Mouse (Mus musculus) forebrain, embryonic 12.5 days (tissue): ENCODE results near the gene Samd14. TPM values are rescaled to one million over a fixed set of nuclear protein-coding genes. Genes with fewer than 3 reads are reported as not detected.

Experiments
- ATAC-seq: fragments of 200-750 bp; cut with Nextera tagmentation; 2 replicates; pipeline ENCODE4 v1.8.0; 2017; ENCODE audit warnings: moderate TSS enrichment; ENCODE audit not compliant: low FRiP score
- H3K27ac ChIP-seq: fragments of 300-500 bp; sonication (generic); 2 replicates; pipeline ENCODE4 v1.5.1; 2016; ENCODE audit warnings: mild to moderate bottlenecking
- H3K27me3 ChIP-seq: fragments of 300-500 bp; sonication (generic); 2 replicates; pipeline ENCODE4 v1.6.1; 2016; ENCODE audit warnings: mild to moderate bottlenecking
- H3K36me3 ChIP-seq: fragments of 300-500 bp; sonication (generic); replicated peaks from 2 replicates; pipeline ENCODE4 v1.6.1; 2016; ENCODE audit warnings: mild to moderate bottlenecking
- H3K4me1 ChIP-seq: fragments of 300-500 bp; sonication (generic); 2 replicates; pipeline ENCODE4 v1.6.1; 2016
- H3K4me2 ChIP-seq: fragments of 300-500 bp; sonication (generic); 2 replicates; pipeline ENCODE4 v1.6.1; 2016; ENCODE audit warnings: mild to moderate bottlenecking, moderate library complexity
- H3K4me3 ChIP-seq: fragments of 300-500 bp; sonication (generic); replicated peaks from 2 replicates; pipeline ENCODE4 v1.5.1; 2016; ENCODE audit warnings: mild to moderate bottlenecking
- H3K9ac ChIP-seq: fragments of 300-500 bp; sonication (generic); 2 replicates; pipeline ENCODE4 v1.6.1; 2016; ENCODE audit warnings: mild to moderate bottlenecking
- H3K9me3 ChIP-seq: fragments of 300-500 bp; sonication (generic); 2 replicates; pipeline ENCODE4 v1.6.1; 2016
- WGBS: fragments of 180-500 bp; shearing (Covaris S2); methylation state at CpG from one replicate; pipeline ENCODE4 v1.1.7; 2016; 5-methylcytosine and 5-hydroxymethylcytosine counted together
- polyA plus RNA-seq: library from polyadenylated mRNA; unstranded; fragments of >200 nt; fragmentation: Nextera tagmentation; extraction: Ambion mirVana; gene quantifications from 2 replicates; pipeline ENCODE4 v1.2.1, GENCODE M21; 2016

Gene Samd14
- polyA plus RNA-seq, 1 experiment from 2014 or later: 80.5 TPM

DNA sequence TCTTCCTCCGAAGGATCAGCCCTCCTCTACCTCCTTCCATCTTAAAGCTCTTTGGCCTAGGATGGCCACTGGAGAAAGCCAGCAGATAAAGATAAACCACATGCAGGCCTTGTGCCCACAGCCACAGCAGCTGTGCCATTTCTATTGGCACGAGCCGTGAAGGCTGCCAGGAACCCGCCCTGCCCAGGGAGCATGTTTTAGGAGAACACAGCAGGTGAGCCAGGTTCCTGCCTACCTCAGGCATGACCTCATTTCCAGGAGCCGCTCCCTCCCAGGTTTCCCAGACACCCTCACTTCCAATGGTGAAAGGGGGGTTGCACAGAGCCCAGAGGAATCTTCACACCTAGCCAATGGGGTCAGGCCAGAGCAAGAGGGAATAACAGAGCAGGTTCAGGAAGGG is 63.1 kb downstream of the Samd14 start:
- no peak overlapping the region for H3K4me3 ChIP-seq
- no peak for ATAC-seq
- no peaks in the 10 kb centered on the region for H3K9me3 ChIP-seq
- H3K27ac ChIP-seq: no peak overlapping the region
- 73% methylated on average over 5 of the region's 5 CpGs for WGBS
- no peaks in the 10 kb centered on the region for H3K36me3 ChIP-seq
- peaks cover 49% of the 10 kb centered on the region for H3K27me3 ChIP-seq
- H3K4me1 ChIP-seq: peaks cover 19% of the 10 kb centered on the region
- H3K4me2 ChIP-seq: no peak overlapping the region
- no peak overlapping the region for H3K9ac ChIP-seq

DNA sequence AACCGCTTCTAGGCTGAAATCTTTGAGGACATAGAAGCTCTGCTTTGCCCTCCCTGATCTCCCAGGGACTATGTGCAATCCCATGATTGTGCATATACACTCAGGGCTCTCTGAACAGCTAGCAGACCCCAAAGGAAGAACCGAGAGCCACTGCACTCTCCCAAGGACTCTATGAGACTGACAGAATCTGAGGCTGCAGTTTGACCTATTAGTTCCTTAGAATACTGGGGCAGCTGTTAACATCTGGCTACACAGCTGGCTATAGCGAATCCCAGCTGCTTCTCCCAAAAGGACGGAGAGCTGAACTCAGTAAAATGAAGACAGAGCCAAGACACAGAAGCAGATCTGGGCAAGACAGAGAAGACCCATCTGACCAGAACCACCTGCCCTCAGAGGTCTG is 64.2 kb downstream of the Samd14 start:
- no peak overlapping the region for H3K4me2 ChIP-seq
- peaks cover 19% of the 10 kb centered on the region for H3K4me1 ChIP-seq
- peaks cover 58% of the 10 kb centered on the region for H3K27me3 ChIP-seq
- H3K27ac ChIP-seq: no peak overlapping the region
- 84% methylated on average over 4 of the region's 4 CpGs for WGBS
- ATAC-seq: no peak
- no peak overlapping the region for H3K9ac ChIP-seq
- no peaks in the 10 kb centered on the region for H3K36me3 ChIP-seq
- no peaks in the 10 kb centered on the region for H3K9me3 ChIP-seq
- H3K4me3 ChIP-seq: no peak overlapping the region

- peaks cover 19% of the 10 kb centered on the region for H3K4me1 ChIP-seq
- 90% methylated on average over 4 of the region's 4 CpGs for WGBS
Measured at GRCm38 (mm10) chr11:95074694-95075093, 65.0 kb downstream of the Samd14 start.

GRCm38 (mm10) chr11:95075197-95076040 is 65.7 kb downstream of the Samd14 start:
- H3K4me1 ChIP-seq: peaks cover 19% of the 10 kb centered on the region
- 7% methylated on average over 19 of the region's 19 CpGs for WGBS
- no peak overlapping the region for H3K27ac ChIP-seq
- H3K36me3 ChIP-seq: no peaks in the 10 kb centered on the region
- H3K9me3 ChIP-seq: no peaks in the 10 kb centered on the region
- H3K4me2 ChIP-seq: peak overlapping the region; percentile 96
- peaks cover 73% of the 10 kb centered on the region for H3K27me3 ChIP-seq
- H3K4me3 ChIP-seq: peak overlapping the region; percentile 64
- no peak for ATAC-seq
- peak overlapping the region; percentile 69; the same call in 1 of the 2 replicates for H3K9ac ChIP-seq

More at GRCm38 (mm10) chr11:95074694-95075093, 65.0 kb downstream of the Samd14 start:
- no peaks in the 10 kb centered on the region for H3K9me3 ChIP-seq
- H3K36me3 ChIP-seq: no peaks in the 10 kb centered on the region
- peaks cover 67% of the 10 kb centered on the region for H3K27me3 ChIP-seq
- no peak overlapping the region for H3K4me2 ChIP-seq
- no peak overlapping the region for H3K9ac ChIP-seq
- H3K4me3 ChIP-seq: no peak overlapping the region
- no peak overlapping the region for H3K27ac ChIP-seq
- ATAC-seq: no peak

Other genes starting within 250 kb of the Samd14 start
- not detected in 2 replicates for gene Tmem92, start 227.2 kb upstream of the Samd14 start, polyA plus RNA-seq
- gene Col1a1, start 73.7 kb upstream of the Samd14 start, polyA plus RNA-seq: 208 and 267 TPM in 2 replicates
- not detected in 2 replicates for gene Hils1, start 42.3 kb upstream of the Samd14 start, polyA plus RNA-seq
- gene Sgca, start 33.6 kb upstream of the Samd14 start, polyA plus RNA-seq: not detected in 2 replicates
- 16.6 and 17.7 TPM in 2 replicates for gene Ppp1r9b, start 18.8 kb upstream of the Samd14 start, polyA plus RNA-seq
- gene Pdk2, start 31.5 kb downstream of the Samd14 start, polyA plus RNA-seq: 17.3 and 19.4 TPM in 2 replicates
- 3.8 and 5.2 TPM in 2 replicates for gene Itga3, start 66.9 kb downstream of the Samd14 start, polyA plus RNA-seq
- 1.0 and 1.1 TPM in 2 replicates for gene Dlx3, start 110.2 kb downstream of the Samd14 start, polyA plus RNA-seq
- 0.20 TPM in 1 of 2 replicates, not detected in the other for gene Dlx4, start 136.4 kb downstream of the Samd14 start, polyA plus RNA-seq